Mouse (Mus musculus) monocyte, adult 5-6 weeks (primary cell): Measurements from ENCODE around the gene Arl14. TPM values are rescaled to one million over a fixed set of nuclear protein-coding genes. Genes with fewer than 3 reads are reported as not detected.

Experiments used
- ATAC-seq: fragments of 153-309, 156-312 bp; replicated peaks from 2 replicates; pipeline ENCODE4 v1.8.0; 2017; ENCODE audit warnings: mild to moderate bottlenecking; ENCODE audit not compliant: low TSS enrichment, insufficient number of reproducible peaks, severe bottlenecking, poor library complexity, low FRiP score
- total RNA-seq: library from RNA; stranded (forward); fragments of 200-1000, 200-491, 200-594 nt; gene quantifications from 3 replicates; pipeline ENCODE4 v1.2.3, GENCODE M21; 2017

Gene Arl14
- 0.86 TPM in 1 of 3 replicates, not detected in the others for total RNA-seq

- no peak for ATAC-seq
Observed at GRCm38 (mm10) chr3:69221806-69222501, at the start of gene Arl14. Arl14 (plus strand) TSS chr3:69222419.

GRCm38 (mm10) chr3:69175229-69175628 lies 47.0 kb upstream of the Arl14 start:
- ATAC-seq: no peak

- ATAC-seq: peak; percentile 33
Observed at GRCm38 (mm10) chr3:69177168-69177797, 44.9 kb upstream of the Arl14 start.

- no peak for ATAC-seq
Observed at GRCm38 (mm10) chr3:69177914-69178313, 44.3 kb upstream of the Arl14 start.

GRCm38 (mm10) chr3:69178365-69179004 lies 43.7 kb upstream of the Arl14 start:
- ATAC-seq: no peak

GRCm38 (mm10) chr3:69181531-69181930 lies 40.7 kb upstream of the Arl14 start:
- no peak for ATAC-seq

- ATAC-seq: no peak
Observed at GRCm38 (mm10) chr3:69182225-69182624, 40.0 kb upstream of the Arl14 start.

- ATAC-seq: peak; percentile 51; the same call in 1 of the 2 replicates
Observed at GRCm38 (mm10) chr3:69185244-69185643, 37.0 kb upstream of the Arl14 start.

- no peak for ATAC-seq
Observed at GRCm38 (mm10) chr3:69186031-69186430, 36.2 kb upstream of the Arl14 start.

GRCm38 (mm10) chr3:69186643-69187042 lies 35.6 kb upstream of the Arl14 start:
- no peak for ATAC-seq

GRCm38 (mm10) chr3:69192995-69193394 lies 29.2 kb upstream of the Arl14 start:
- no peak for ATAC-seq

GRCm38 (mm10) chr3:69194496-69194895 lies 27.7 kb upstream of the Arl14 start:
- no peak for ATAC-seq

- no peak for ATAC-seq
Observed at GRCm38 (mm10) chr3:69195251-69195650, 27.0 kb upstream of the Arl14 start.

- no peak for ATAC-seq
Observed at GRCm38 (mm10) chr3:69198098-69198497, 24.1 kb upstream of the Arl14 start.

GRCm38 (mm10) chr3:69200251-69200650 lies 22.0 kb upstream of the Arl14 start:
- no peak for ATAC-seq

- no peak for ATAC-seq
Observed at GRCm38 (mm10) chr3:69201206-69201605, 21.0 kb upstream of the Arl14 start.

- no peak for ATAC-seq
Observed at GRCm38 (mm10) chr3:69202876-69203275, 19.3 kb upstream of the Arl14 start.

GRCm38 (mm10) chr3:69205266-69206054 lies 16.8 kb upstream of the Arl14 start:
- peak; percentile 94 for ATAC-seq

- ATAC-seq: no peak
Observed at GRCm38 (mm10) chr3:69206193-69206893, 15.9 kb upstream of the Arl14 start.
